Mouse (Mus musculus): Measurements from ENCODE around the gene Mt2.

Mt2 gene

GRCm38 (mm10) chr8:94199202-94199869, 26.9 kb downstream of the Mt2 start:
- peak; percentile 58 to 62 for DNase-seq (ENCODE audit: low spot score in 2 of 2)

GRCm38 (mm10) chr8:94204043-94204442, 31.6 kb downstream of the Mt2 start:
- DNase-seq (ENCODE audit: low spot score in 2 of 2): no peak

- DNase-seq (ENCODE audit: low spot score in 2 of 2): peak in 1 of 2 experiments; percentile 60
These were observed 33.3 kb downstream of the Mt2 start for GRCm38 (mm10) chr8:94205736-94206135.

GRCm38 (mm10) chr8:94206256-94206655, 33.8 kb downstream of the Mt2 start:
- no peak for DNase-seq (ENCODE audit: low spot score in 2 of 2)

DNA sequence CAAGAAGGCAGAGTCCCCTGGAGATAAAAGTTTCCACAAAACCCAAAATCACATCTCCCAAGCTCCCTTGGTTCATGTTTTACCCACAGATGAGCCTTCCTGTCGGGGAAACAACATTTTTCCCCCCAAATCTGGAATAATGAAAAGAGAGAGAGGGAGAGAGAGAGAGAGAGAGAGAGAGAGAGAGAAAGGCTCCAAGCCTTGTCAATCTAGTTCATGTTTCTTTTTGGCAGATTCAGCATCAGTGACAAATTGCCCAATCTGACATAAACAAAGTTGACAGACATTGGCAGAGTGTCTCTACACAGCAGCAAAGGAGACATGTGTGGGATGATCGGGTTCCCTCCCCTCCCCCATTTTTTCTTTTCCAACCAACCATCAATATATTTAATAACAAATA, 35.0 kb downstream of the Mt2 start:
- DNase-seq (ENCODE audit: low spot score in 2 of 2): no peak

DNA sequence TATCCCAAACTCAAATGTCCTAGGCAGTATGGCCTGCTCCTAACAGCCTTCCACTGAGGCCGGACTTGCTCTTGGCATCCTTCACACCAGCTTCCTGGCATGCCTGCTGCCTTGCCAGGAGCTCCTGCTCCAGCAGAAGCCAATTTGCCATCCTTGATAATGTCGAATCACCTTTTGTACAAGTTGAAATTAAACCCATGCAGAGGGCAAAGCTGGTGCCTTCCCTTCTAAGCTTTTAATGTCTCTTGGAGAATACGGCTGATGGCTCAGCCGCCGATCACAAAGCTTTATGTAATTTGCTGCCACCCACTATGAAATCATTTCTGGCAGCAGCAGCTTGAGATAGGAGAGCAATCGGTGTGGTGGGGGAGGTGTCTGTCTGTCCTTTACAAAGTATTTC, 37.2 kb downstream of the Mt2 start:
- DNase-seq (ENCODE audit: low spot score in 2 of 2): no peak

DNA sequence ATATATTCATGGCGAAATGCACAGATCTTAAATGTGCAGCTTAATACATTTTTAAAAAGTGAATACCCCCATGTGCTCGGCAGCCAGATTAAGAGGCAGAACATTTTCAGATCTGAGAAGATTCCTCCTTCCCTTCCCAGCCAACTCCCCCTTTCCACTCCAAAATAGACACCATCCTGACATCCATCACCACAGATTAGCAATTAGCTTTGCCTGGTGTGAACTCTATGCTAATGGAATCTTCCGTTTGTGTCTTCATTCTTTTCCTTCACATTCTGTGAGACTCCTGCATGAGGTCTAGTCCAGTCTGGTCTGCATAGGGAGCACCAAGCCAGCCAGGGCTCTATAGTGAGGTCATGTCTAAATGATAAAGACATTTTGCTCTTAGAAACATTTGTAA, 37.8 kb downstream of the Mt2 start:
- no peak for DNase-seq (ENCODE audit: low spot score in 2 of 2)

DNA sequence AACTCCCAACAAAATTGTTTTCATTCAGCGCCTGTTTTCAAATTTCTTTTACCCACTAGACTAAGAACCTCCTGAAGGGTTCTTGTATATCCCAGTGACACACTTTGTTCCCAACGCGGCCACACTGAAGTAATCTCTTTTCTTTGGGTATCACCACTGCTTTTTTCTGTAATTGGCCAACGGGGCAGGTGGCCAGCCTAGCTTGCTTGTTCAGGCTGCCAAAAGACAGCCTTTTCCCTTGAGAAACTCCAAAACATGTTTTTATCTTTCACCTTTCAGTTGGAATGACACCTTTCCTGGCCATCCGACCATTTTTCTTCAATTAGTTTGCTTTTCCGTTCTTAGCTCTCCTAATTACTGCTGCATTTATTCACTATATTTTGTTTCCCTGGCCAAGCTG, 41.4 kb downstream of the Mt2 start:
- no peak for DNase-seq (ENCODE audit: low spot score in 2 of 2)

GRCm38 (mm10) chr8:94214252-94215173, 42.0 kb downstream of the Mt2 start, which contains the start of gene Nup93:
Gene Nup93 (plus strand): TSS chr8:94214564.
- DNase-seq (ENCODE audit: low spot score in 2 of 2): peak; percentile 95 to 99
